Mouse (Mus musculus) right cerebral cortex, adult 2 months (tissue): ENCODE data around the gene Tns1.
"Not testable (repeated sequence)": the region's sequence is repeated elsewhere in the genome, so short reads cannot be mapped to it uniquely, and the experiment has no call there.

Experiments used
- DNase-seq, 2 experiments: peaks; one replicate each; pipeline ENCODE4 v3.0.0; 2021 to 2022; ENCODE audit warnings: low spot score in 2 of 2

Tns1 gene

DNA sequence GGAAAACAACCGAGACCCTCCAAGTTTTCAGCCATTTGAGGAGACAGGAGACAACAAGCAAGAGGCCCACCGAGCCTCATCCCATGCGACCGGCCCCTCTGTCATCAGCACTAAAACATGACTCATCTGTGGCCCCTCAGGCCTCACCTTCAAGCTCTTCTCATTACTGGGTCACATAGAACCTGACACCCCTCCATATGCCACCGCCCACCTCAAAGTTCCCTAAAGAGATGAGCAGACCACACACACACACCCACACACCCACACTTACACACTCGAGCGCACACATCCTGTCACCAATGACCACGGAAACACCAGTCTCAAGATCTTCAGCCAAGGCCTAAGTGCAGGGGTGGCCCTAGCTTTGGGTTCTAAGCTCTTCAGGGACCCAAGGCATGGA lies 213.5 kb downstream of the Tns1 start:
- DNase-seq: no peak

DNA sequence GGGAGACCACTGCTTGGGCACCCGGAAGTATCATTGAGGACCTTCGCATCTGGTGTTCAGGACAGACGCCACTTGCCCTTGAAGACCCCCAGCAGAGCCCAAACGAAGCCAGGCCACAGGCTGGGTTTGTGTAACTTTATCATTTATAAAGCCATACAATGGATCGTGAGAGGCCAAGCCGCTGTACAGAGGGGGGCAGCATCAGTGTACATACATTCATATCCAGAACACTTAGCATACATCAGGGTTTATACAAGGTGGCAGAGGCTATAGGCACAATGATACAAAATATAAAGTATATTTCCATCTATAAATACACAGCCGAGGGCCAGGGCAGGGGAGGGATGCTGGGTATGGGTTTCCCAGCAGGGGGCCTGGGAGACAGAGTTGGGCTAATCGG lies 214.1 kb downstream of the Tns1 start:
- no peak for DNase-seq

DNA sequence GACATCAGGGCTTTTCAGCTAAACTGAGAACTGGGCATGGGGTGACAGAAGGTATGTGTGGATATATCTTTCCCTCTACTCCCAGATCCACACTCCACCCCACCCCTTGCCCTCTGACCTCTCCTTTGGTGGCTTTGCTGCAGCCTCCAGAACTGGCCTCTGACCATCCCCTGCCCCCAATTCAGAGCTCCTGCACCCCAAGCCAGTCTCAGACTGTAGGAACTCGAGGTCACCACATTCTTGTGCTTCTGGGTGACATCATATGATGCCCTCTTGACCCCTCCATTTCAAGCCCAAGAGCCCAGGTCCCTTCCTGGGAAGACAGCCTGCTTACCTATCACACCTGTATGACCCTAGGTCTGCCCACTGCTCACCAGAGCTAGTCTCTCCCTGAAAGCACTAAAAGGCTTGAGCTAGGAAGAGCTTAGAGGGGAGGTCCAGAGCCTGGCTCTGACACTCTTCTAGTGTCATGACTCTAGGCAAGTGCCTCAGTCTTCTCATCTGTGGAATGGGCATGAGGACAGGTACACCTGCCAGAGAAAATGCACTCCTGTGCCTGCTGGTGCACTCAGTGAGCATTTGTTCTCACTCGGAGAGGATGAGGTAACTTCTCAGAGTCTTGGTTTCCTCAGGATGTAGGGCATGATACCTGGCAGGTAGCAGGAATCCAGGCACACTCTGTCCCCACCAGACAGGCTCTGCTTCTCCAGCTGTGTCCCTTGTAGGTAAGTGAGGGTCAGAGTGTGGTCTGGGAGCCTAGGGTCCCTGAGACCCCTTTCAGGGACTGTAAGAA lies 214.9 kb downstream of the Tns1 start:
- DNase-seq: no peak

DNA sequence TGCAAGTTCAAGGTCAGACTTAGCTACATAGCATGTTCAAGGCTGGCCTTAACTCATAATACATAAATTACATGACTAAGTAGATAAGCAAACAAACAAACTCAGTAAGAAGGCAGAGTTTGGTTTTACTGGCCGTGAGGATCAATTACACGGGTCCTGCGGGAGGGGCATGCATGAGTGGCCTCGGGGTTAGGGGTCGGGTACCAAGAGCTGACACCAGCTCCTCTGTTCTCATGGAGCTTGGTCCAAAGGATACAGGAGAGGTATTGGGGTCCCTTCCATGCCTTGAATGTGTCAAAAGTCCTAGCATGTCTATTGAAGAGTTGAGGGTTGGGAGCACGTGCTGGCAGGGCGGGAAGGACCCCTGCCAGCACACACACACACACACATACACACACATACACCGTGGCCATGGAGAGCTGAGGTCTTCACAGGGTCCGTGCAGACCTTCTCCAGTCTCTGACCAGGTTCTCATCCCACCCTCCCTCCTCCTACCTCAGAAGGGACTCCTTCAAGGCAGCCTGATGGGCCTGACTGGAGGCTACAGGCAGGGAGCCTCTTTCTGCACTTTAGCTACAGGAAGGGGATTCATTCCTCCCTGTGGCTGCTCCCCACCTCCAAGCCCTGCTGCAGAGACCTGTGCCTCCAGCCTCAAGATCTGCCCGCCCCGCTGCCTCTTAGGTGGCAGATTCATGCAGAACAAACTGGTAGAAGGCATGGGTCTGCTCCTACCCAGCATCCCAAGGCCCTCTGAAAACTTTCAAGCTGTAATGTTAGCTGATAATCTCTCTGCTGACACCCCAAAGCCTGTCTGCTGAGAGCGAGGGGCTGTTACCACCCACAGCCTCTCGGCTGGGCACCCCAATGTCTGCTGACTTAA lies 215.9 kb downstream of the Tns1 start:
- no peak for DNase-seq

DNA sequence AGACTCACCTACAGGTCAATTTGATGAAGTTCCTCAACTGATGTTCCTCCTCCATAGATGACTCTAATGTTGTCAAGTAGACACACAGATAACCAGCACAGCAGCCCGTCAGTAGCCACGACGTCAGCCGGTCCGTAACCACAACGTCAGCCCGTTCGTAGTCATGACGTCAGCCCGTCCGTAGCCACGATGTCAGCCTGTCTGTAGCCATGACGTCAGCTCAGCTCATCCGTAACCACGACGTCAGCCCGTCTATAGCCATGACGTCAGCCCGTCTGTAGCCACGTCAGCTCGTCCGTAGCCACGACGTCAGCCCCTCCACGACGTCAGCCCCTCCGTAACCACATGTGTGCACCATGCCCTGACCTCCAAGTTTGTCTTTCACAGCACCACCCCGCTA lies 217.1 kb downstream of the Tns1 start:
- DNase-seq: no peak

DNA sequence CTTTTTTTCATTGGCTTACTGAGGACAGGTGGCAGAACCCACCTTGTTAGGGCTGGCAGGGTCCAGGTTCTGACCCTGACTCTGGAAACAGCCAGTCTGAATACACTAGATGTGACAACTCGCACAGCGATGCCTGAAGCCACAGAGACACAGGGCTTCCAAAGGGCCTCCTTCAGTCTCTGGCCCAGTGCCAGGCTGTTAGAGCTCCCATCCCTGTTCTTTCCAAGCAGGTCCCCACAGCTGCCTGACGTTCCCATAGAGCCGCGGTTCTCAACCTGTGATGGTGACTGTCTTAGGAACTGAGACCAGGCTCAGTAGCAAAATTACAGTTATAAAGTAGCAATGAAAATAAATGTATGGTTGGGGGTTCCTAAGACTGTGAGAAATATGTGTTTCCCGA lies 217.9 kb downstream of the Tns1 start:
- no peak for DNase-seq

DNA sequence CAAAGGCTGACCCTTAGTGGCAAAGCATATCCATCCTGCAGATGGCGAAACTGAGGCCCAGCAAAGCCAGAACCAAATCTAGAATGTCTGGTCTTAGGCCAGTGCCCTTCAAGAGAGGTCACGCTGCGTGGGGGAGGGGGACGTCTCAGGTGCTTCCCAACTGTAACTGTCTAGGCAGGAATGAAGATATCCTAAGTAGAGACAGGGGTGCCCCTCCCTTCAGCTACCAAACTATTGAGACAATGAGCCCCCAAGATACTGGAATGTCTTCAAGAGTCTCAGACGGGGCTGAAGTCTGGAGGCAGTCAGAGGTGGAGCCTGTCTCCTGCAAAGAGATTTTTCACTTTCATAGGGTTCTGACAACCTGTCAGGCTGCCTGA lies 218.4 kb downstream of the Tns1 start:
- DNase-seq: no peak

DNA sequence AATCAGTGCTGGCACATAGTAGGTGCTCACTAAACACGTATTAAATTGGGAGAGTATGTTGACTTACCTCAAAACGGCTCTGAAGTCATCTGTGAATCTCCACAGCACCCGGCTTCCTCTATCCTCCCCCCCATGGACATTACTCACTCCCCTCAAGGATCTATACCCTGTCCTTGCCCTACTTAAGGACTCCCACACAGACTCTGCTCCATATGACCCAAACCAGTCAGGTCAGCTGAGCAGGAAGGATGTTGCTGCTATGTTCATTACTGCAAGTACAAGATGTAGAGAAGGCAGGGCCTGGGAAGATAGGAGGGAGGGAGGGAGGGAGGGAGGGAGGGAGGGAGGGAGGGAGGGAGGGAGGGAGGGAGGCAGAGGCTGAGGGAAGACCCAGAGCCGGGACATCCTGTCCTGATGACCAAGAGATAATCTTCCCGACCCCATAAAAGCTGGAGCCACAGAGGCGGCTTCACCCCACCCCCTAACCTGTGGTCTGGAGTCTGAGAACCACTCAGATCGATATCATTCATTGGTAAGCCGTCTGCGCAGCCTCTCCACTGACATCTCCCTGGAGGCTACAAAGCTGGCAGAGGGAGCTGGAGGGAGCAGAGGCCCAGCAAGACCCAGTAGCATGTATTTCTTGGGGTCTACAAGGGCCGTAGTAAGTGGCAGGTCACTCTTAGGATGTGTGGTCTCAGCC lies 219.0 kb downstream of the Tns1 start:
- no peak for DNase-seq

DNA sequence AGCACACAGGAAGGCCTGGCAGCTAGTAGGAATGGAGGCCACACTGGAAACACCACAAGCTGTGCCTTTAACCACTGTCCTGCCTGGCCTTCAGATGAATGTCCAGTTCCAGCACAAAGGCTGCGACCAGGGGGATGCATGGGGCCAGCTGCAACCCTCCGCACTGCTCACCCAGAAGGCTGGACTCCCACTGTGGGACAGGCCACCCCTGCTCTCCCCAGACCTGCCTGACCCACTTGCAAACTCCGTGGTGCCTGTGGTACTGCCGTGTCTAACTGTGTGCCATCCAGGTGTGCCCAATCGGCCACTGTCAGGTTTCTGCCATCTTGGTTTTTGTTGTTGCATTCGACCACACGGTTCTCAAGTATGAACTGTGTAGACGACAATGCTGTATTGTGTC lies 219.6 kb downstream of the Tns1 start:
- DNase-seq: no peak

DNA sequence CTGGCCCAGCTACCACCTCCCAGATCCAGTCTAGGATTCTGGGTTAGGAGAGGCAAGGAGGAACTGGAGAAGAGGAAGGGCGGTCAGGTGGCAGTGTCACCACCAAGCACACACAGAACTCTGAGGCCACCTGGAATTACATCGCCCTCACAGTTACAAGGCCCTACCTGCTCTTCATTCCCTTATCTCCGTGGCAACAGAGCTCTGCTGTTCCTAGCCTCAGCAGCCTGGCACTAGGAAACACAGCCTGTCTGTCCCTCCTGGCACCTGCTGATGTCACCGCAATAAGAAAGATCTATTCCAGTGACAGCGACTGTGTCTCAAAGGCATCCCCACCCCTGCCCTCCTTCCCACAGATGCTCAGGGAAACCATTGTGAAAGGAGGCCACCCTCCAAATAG lies 221.2 kb downstream of the Tns1 start:
- no peak for DNase-seq

DNA sequence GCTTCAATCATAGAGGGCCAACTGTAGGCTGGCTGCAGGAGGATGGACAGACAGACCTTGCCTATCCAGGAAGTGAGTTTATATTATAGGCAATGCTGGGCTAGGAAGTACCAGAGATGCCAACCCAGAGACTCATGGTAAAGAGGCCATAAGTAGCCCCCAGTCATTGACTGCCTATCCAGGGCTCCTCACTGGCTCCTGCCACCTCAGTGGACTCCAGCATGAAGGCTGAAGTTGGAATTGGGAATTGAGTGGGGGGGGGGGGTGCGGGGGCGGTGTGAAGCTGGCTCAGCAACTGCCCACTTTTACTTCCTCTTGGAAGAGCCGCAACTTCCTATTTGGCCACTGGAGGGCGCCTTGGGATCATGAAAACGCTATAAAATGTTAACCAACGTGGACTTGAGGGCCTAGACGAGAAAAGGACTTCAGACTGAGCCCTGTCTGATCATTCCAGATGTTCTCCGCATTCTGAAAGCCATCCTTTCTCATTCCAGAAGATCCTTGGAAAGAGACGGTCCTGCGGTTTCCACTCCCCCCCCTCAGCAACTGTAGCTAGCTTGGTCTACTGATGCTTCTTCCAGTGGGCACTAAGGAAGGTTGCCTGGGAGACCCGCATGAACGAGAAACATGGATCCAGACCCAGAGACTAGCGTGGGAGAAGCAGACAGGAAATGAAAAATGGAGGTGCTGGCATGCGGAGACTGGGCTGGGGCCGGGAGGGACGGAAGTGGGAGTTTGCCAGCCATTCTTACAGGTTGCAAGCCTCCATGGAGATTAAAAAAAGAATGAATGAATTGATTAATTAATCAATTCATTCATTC lies 221.9 kb downstream of the Tns1 start:
- peak; percentile 81 to 82 for DNase-seq

DNA sequence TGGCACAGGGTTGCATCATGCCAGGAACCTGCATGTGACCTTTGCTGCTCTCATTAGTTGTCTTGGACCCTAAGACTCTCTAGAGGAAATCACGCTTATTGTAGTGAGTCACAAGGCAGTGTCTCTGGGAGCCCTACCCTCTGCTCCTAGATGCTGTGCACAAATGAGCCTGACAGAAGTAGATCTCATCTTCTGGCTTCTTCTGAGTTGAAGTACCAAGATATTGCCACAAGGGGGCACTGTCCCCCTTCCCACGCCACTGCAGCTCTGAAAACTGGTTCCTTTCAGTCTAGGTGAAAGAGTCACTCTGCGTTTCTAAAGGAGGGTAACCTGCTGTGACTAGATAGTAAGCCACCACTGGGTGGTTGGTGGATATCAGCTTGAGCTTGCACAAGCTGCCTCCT lies 222.8 kb downstream of the Tns1 start:
- peak; percentile 81 to 83 for DNase-seq

DNA sequence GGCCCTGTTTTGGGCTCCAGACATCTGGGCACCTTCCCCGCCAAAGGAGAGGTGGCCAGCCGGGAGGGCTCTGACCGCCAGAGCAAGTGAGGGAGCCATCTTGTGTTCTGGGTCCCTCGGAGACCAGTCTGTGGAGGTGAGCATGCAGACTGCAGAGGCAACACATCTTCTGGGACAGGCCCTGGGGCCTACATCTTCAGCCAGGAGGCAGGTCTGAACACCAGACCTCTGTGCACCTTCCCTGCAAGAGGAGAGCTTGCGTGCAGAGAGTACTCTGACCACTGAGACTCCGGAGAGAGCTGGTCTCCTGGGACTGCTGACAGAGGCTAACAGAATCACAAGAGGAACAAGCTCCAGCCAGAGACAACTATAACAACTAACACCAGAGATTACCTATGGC lies 228.8 kb downstream of the Tns1 start:
- DNase-seq: not testable (repeated sequence)

DNA sequence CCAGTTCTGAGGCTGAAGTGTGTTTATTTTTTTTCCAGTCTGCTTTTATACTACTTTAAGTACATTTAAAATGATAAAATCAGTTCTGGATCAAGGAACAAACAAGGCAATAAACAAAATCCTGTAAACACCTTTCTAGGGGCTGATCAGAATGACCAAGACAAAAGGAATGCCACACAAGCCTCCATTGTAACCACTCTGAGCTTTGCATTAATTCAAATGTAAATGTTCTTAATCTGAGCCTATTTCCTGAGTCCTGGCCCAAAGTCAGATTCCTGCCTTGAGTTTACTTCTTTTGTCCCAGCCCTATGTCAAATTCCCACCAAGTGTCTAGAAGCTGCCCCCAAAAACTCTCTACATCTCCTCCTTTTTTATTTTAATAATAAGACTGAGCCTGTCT lies 243.5 kb downstream of the Tns1 start:
- no peak for DNase-seq

DNA sequence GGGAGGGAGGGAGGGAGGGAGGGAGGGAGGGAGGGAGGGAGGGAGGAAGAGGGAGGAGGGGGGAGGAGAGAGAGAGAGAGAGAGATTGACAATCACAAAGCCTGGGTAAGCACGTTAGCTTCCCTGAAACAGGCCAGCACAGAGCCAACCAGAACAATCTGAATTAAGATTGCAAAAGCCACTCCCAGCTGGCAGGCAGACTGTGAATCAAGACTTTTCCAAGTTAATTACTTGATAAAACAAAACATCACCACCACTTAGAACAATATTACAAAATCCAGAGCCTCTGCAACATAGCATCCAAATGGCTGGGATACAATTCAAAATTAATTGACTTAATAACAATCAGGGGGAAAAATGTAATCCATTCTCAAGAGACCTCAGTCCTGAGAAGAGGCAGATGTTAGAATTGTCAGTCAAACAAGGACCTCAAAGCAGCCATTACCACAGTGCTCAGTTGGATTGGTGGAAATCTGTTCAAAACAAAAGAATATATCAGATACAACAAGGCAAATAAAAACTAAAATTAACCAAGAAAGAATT lies 248.5 kb downstream of the Tns1 start:
- no peak for DNase-seq

DNA sequence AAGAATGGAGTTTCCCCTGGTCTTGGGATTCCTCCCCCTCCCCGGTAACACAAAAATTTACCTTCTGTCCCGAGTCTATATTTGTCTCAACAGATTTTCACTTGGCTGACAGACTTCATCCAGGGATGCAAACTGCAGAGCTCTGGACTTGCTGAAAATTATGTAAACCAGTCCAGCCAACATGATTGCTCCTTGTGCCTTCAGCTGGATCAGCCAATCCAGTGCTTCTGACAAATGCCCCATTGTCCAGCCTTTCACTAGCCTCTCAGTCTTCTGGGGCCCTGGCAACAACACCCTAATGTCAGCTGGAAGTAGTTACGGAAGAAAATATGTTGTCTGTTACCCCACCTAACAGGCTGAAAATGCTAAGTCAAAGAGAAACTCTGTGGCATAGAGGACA lies 259.9 kb downstream of the Tns1 start:
- DNase-seq: no peak

DNA sequence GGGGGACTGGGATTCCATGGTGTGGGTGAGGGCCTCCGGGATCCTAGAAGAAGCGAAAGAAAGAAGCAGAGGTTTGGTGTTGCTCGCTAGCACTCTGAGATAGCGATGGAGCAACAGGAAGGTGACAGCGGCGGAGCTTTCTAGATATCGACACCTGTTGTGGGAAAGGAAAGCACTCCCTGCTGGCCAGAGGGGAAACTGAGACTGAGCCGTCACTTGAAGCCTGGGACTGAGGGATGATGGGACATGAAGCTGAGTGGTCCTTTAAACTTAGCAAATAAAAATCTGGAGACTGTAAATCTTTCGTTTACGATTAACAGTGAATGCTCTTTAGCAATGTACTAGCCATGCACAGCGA lies 261.2 kb downstream of the Tns1 start:
- no peak for DNase-seq

DNA sequence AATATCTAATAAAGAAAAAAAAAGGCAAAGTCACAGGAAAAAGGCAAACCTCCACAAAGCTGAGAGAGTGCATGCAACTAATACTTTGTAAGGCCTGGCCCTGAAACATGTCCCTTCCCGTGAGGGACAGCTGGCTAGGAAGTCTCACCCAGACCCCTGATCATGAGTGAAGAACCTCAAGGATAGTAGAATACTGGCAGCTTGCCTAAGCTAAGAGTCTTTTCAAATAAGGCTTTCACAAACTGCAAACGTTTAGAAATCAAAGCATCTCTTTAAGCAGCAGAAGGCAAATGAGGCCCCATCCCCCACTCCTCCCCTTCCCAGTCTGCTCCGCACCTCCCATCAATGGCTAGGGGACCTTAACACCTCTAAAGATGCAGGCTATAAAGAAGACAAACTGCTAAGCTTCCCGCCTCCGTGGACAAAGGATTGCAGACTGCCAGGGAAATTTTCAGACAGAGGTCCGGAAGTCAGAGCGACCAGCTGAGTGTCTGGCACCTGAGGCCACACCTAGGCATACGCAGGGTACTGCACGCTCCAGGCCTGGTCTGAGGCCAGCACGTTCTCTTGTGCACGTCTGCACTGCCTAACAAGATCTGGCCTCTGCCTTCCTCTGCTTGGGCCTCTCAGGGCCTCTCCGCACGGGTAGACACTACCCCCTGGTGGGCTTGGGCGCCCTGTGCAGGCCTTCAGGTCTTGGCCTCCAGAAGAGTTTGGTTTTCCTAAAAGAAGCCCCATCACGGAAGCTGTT lies 261.8 kb downstream of the Tns1 start:
- peak in 1 of 2 experiments; percentile 11 for DNase-seq

DNA sequence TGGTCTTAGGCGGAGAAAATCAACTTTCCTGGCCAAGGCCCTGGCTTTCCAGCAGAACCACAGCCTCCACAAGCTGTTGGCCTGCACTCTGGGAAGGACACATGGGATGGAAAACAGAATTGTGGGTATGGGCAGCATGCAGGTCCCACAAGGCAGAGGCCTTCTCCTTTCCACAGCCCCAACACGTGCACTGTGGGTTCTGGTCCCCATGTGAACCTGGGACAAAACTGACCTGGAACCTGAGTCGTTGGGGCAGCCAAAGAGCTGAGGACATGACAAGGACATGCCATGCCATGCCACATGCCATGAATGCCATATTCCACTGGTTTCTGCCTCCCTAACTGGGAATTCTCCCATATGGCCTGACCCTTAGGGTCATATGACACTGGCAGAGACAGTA lies 263.8 kb downstream of the Tns1 start:
- no peak for DNase-seq
